Mouse (Mus musculus) heart, postnatal 0 days (tissue): ENCODE data around the gene Reln. TPM values are rescaled to one million over a fixed set of nuclear protein-coding genes. Genes with fewer than 3 reads are reported as not detected.

ENCODE experiments used
- ATAC-seq: fragments of 200-750 bp; cut with Nextera tagmentation; 2 replicates; pipeline ENCODE4 v1.8.0; 2017; ENCODE audit warnings: low read depth, moderate number of reproducible peaks, moderate library complexity; ENCODE audit not compliant: insufficient read depth
- DNase-seq: peaks from one replicate; pipeline ENCODE4 v3.0.0-alpha.2; 2016; ENCODE audit warnings: low spot score
- H3K27ac ChIP-seq: fragments of 300-500 bp; sonication (generic); 2 replicates; pipeline ENCODE4 v1.5.1; 2014; ENCODE audit warnings: low read depth, mild to moderate bottlenecking
- H3K27me3 ChIP-seq: fragments of 300-500 bp; sonication (generic); 2 replicates; pipeline ENCODE4 v1.6.1; 2014; ENCODE audit warnings: low read length, mixed read lengths; ENCODE audit not compliant: control insufficient read depth, insufficient read depth
- H3K36me3 ChIP-seq: fragments of 300-500 bp; sonication (generic); replicated peaks from 2 replicates; pipeline ENCODE4 v1.6.1; 2014; ENCODE audit warnings: low read length, mixed read lengths; ENCODE audit not compliant: control insufficient read depth, insufficient read depth
- H3K4me1 ChIP-seq: fragments of 300-500 bp; sonication (generic); 2 replicates; pipeline ENCODE4 v1.6.1; 2014; ENCODE audit warnings: antibody characterized with exemption; ENCODE audit not compliant: control insufficient read depth, insufficient read depth
- H3K4me2 ChIP-seq: fragments of 300-500 bp; sonication (generic); 2 replicates; pipeline ENCODE4 v1.6.1; 2014; ENCODE audit warnings: low read depth, mild to moderate bottlenecking, low read length, moderate library complexity
- H3K4me3 ChIP-seq: fragments of 300-500 bp; sonication (generic); 2 replicates; pipeline ENCODE4 v1.5.1; 2014; ENCODE audit warnings: low read depth, low read length
- H3K9ac ChIP-seq: fragments of 300-500 bp; sonication (generic); replicated peaks from 2 replicates; pipeline ENCODE4 v1.6.1; 2014; ENCODE audit warnings: low read depth, low read length, mixed read lengths
- H3K9me3 ChIP-seq: fragments of 300-500 bp; sonication (generic); replicated peaks from 2 replicates; pipeline ENCODE4 v1.6.1; 2016; ENCODE audit warnings: low read length; ENCODE audit not compliant: control insufficient read depth
- CTCF ChIP-seq: IDR thresholded peaks from 2 replicates; pipeline ENCODE4 v1.5.1; 2016; ENCODE audit warnings: antibody characterized with exemption, control low read depth, low read depth
- EP300 ChIP-seq: IDR thresholded peaks from 2 replicates; pipeline ENCODE4 v1.6.1; 2016; ENCODE audit warnings: antibody characterized with exemption, low read depth
- WGBS: fragments of 180-500 bp; shearing (Covaris S2); extraction: QIAGEN DNeasy Blood & Tissue Kit; methylation state at CpG from one replicate; pipeline ENCODE4 v1.1.7; 2014; 5-methylcytosine and 5-hydroxymethylcytosine counted together
- polyA plus RNA-seq: library from polyadenylated mRNA; unstranded; fragments of >200 nt; fragmentation: Nextera tagmentation; extraction: Ambion mirVana; gene quantifications from 2 replicates; pipeline ENCODE4 v1.2.1, GENCODE M21; 2015
- total RNA-seq: library from RNA; depleted of rRNA; stranded (reverse); fragments of >200 nt; gene quantifications from 2 replicates; pipeline ENCODE4 v1.2.3, GENCODE M21; 2014; ENCODE audit warnings: low replicate concordance

The Reln gene
- total and polyA plus RNA-seq, 2 experiments from 2014 or later: 1.00 to 14.4 TPM

DNA sequence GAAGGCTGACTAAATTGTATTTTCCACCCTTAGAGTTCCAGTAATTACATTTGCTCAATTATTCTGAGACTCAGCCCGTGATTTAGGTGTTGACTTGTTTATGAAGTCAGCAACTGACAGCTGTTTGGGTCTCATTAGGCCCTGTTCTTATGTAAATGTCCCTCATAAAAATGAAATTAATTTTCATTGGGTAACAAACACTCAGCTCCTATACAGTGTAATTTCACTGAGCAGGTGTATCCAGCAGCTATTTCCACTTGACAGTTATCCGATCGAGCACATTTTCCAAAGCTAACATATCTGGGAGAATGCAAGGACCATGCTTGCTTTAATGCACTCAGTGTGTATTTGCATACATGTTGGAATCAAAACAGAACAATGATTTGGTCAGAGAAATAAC, 330.0 kb downstream of the Reln start:
- Histone ChIP-seq H3K4me3 (no peak overlapping the region), H3K4me2 (no peak overlapping the region), H3K4me1 (no peaks in the 10 kb centered on the region), H3K9me3 (no peaks in the 10 kb centered on the region), H3K9ac (no peak overlapping the region), H3K27me3 (no peaks in the 10 kb centered on the region), H3K27ac (no peak overlapping the region), H3K36me3 (no peaks in the 10 kb centered on the region)
- 85% methylated on average over 3 of the region's 3 CpGs for WGBS
- ATAC-seq (no peak), DNase-seq (no peak)
- no peak for TF ChIP-seq CTCF

DNA sequence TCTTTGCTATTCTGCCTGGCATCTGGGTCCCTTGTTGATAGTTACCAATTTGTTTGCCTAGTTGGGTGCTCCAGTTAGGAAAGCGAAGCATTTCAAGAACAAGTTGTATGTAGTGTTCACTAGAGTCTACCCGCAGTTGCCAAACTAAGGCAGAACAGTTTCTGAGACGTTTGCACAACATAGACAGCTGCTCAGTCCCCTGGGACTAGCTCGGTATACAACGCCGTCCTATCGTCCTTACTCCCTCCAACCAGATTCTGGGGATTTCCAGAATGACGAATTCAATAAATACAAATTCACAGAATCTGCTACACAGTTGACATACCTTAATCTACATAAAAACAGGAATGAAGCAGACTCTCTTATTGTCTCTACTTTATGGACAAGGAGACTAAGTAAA, 335.4 kb downstream of the Reln start:
- H3K9me3 ChIP-seq: no peaks in the 10 kb centered on the region
- H3K36me3 ChIP-seq: no peaks in the 10 kb centered on the region
- H3K9ac ChIP-seq: no peak overlapping the region
- DNase-seq (no peak), ATAC-seq (no peak)
- 79% methylated on average over 8 of the region's 8 CpGs for WGBS
- H3K4me2 ChIP-seq: no peak overlapping the region
- H3K4me1 ChIP-seq: no peaks in the 10 kb centered on the region
- no peaks in the 10 kb centered on the region for H3K27me3 ChIP-seq
- no peak overlapping the region for H3K4me3 ChIP-seq
- no peak overlapping the region for H3K27ac ChIP-seq
- TF ChIP-seq EP300 (no peak), CTCF (no peak)

DNA sequence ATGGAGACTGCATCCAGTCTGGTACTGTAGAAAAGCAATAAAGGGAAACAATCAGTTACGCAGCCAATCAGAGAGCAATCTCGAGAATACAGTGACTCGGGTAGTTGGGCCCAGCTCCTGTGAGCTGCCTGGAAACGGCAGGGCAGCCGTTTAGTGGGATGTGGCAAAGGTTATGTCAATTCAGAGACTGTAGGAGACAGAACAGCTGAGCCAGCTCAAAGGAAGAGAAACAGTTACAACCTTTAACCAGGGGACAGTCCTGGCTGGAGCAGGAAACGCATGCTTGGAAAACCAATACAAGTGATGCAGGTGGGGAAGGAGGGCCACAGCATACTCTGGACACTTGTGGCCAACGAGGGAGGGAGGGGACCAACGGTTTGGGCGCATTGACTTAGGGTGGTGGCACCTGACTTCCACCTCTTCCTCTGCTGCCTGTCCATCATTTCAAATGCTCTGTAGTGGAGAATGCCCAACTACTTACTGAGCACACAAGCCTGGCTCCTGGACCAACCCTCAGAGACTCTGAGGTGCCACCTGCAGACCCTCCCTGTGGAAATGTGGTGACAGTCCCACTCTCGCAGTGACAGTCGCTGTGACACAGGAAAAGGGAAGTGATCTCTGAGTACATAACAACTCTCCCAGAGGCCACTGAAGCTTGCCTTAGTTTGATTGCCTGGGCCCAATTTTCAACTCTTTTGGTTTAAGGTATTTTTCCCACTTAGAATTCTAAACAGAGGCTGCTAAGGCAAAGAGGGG, 337.0 kb downstream of the Reln start:
- Histone ChIP-seq H3K36me3 (no peaks in the 10 kb centered on the region), H3K4me1 (no peaks in the 10 kb centered on the region), H3K27ac (no peak overlapping the region), H3K9me3 (no peaks in the 10 kb centered on the region), H3K27me3 (no peaks in the 10 kb centered on the region), H3K4me3 (no peak overlapping the region), H3K4me2 (no peak overlapping the region), H3K9ac (no peak overlapping the region)
- DNase-seq (no peak), ATAC-seq (no peak)
- WGBS: 60% methylated on average over 11 of the region's 11 CpGs
- TF ChIP-seq CTCF (no peak), EP300 (no peak)

DNA sequence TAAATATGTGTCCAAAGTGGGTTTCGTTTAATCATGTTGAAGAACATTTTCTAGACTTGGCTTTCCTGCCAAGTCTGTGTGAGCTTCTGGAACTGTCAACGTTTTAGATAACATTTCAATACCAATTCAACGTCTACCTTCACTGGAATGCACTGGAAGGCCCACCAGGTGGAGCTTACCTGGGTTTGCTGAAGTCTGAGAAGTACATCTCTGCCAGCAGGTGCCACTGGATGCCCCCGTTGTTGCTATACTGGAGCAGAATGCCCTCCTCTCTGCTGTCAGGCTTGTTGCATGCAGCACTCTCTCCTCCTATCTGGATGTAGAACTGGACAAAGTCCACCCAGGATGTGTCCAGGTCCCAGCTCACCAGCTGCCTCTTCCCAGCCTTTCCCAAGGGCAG, 340.6 kb downstream of the Reln start:
- TF ChIP-seq EP300 (no peak), CTCF (peak; percentile 13; the same call in 1 of the 2 replicates)
- Histone ChIP-seq H3K36me3 (no peaks in the 10 kb centered on the region), H3K9ac (no peak overlapping the region), H3K9me3 (no peaks in the 10 kb centered on the region), H3K4me1 (no peaks in the 10 kb centered on the region), H3K27me3 (no peaks in the 10 kb centered on the region), H3K4me3 (no peak overlapping the region), H3K4me2 (no peak overlapping the region), H3K27ac (no peak overlapping the region)
- DNase-seq (no peak), ATAC-seq (no peak)
- 59% methylated on average over 4 of the region's 4 CpGs for WGBS

DNA sequence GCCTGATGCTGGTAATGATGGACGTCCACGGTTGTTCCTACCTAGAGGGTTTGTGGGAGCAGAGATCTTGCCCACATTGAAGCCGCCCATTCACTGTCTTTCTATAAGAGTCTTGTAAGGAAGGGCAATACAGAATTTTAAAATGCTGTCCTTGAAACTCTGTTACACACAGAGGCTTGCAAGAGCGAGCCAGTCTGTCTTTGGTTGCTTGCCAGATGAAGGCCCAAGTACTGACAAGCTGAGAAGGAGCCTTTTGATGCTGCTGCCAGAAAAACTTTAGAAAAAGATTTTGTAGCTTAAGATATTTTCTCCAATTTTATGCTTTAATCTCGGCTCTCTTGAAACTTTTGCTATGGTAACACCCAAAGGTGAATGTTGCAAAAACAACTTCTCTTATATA, 356.8 kb downstream of the Reln start:
- WGBS: 75% methylated on average over 5 of the region's 5 CpGs
- no peak overlapping the region for H3K4me3 ChIP-seq
- peaks cover 13% of the 10 kb centered on the region for H3K9me3 ChIP-seq
- H3K27ac ChIP-seq: no peak overlapping the region
- H3K27me3 ChIP-seq: no peaks in the 10 kb centered on the region
- no peaks in the 10 kb centered on the region for H3K36me3 ChIP-seq
- DNase-seq: no peak
- H3K4me1 ChIP-seq: no peaks in the 10 kb centered on the region
- H3K4me2 ChIP-seq: no peak overlapping the region
- no peak for ATAC-seq
- no peak for TF ChIP-seq CTCF
- TF ChIP-seq EP300: no peak
- no peak overlapping the region for H3K9ac ChIP-seq

DNA sequence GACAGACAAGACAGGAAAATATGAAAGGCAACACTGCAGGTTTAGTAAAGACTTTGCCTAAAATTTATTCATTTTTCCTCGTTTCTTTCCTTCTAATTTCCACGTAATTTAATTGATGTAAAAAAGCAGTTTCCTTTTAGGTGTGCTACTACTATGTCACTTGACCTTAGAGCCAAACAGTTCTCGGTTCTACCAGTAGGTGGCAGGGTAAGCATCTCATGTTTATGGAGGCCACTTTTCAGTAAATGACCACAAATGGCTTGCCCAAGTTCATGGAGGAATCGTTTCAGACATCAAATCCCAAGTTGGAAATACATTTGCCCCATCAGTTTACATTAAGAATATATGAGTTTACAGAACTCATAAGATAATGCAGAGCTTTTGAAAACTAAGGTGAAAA, 358.2 kb downstream of the Reln start:
- Histone ChIP-seq H3K36me3 (no peaks in the 10 kb centered on the region), H3K4me1 (no peaks in the 10 kb centered on the region), H3K27ac (no peak overlapping the region), H3K4me3 (no peak overlapping the region), H3K9me3 (peaks cover 13% of the 10 kb centered on the region), H3K9ac (no peak overlapping the region), H3K27me3 (no peaks in the 10 kb centered on the region), H3K4me2 (no peak overlapping the region)
- no peak for TF ChIP-seq EP300
- TF ChIP-seq CTCF: peak; percentile 77
- no peak for ATAC-seq
- WGBS: 37% methylated on average over 4 of the region's 4 CpGs
- peak; percentile 7 for DNase-seq
